Mouse (Mus musculus): ENCODE results near the gene Sult2b1. TPM values are rescaled to one million over a fixed set of nuclear protein-coding genes. Genes with fewer than 3 reads are reported as not detected.

Gene Sult2b1
- polyA plus RNA-seq, 1 experiment from 2014 or later, result 0.07 TPM

- no peak overlapping the region for H3K4me3 ChIP-seq (replicated peaks)
- ATAC-seq (ENCODE audit: insufficient read depth), result no peak
- H3K9me3 ChIP-seq (replicated peaks), result no peaks in the 10 kb centered on the region
- no peaks in the 10 kb centered on the region for H3K36me3 ChIP-seq (replicated peaks)
- no peak overlapping the region for H3K9ac ChIP-seq
- peaks cover 10% of the 10 kb centered on the region; the same call in 1 of the 2 replicates for H3K27me3 ChIP-seq
- WGBS (ENCODE audit: insufficient replicate concordance), result 36% methylated on average over 11 of the region's 11 CpGs
- no peak overlapping the region for H3K27ac ChIP-seq (replicated peaks)
- H3K4me2 ChIP-seq, result no peak overlapping the region
- no peaks in the 10 kb centered on the region for H3K4me1 ChIP-seq (replicated peaks)
Measured at GRCm38 (mm10) chr7:45689800-45690199, 94.7 kb downstream of the Sult2b1 start.

- H3K36me3 ChIP-seq (replicated peaks), result no peaks in the 10 kb centered on the region
- ATAC-seq (ENCODE audit: insufficient read depth), result no peak
- H3K4me1 ChIP-seq (replicated peaks), result no peaks in the 10 kb centered on the region
- H3K9me3 ChIP-seq (replicated peaks), result no peaks in the 10 kb centered on the region
- 50% methylated on average over 6 of the region's 6 CpGs for WGBS (ENCODE audit: insufficient replicate concordance)
- no peak overlapping the region for H3K4me3 ChIP-seq (replicated peaks)
- no peak overlapping the region for H3K4me2 ChIP-seq
- H3K27me3 ChIP-seq, result peaks cover 15% of the 10 kb centered on the region; the same call in 1 of the 2 replicates
- H3K27ac ChIP-seq (replicated peaks), result no peak overlapping the region
- no peak overlapping the region for H3K9ac ChIP-seq
Measured at GRCm38 (mm10) chr7:45689099-45689498, 95.4 kb downstream of the Sult2b1 start.

- H3K36me3 ChIP-seq (replicated peaks), result no peaks in the 10 kb centered on the region
- no peak overlapping the region for H3K4me2 ChIP-seq
- H3K27me3 ChIP-seq, result peaks cover 20% of the 10 kb centered on the region; the same call in 1 of the 2 replicates
- H3K4me3 ChIP-seq (replicated peaks), result no peak overlapping the region
- no peak overlapping the region for H3K9ac ChIP-seq
- H3K4me1 ChIP-seq (replicated peaks), result peaks cover 9% of the 10 kb centered on the region
- no peak overlapping the region for H3K27ac ChIP-seq (replicated peaks)
- 56% methylated on average over 3 of the region's 3 CpGs for WGBS (ENCODE audit: insufficient replicate concordance)
- no peak for ATAC-seq (ENCODE audit: insufficient read depth)
- H3K9me3 ChIP-seq (replicated peaks), result no peaks in the 10 kb centered on the region
Measured at GRCm38 (mm10) chr7:45686841-45687240, 97.6 kb downstream of the Sult2b1 start.

- Histone ChIP-seq H3K36me3 (replicated peaks) (no peaks in the 10 kb centered on the region), H3K27ac (replicated peaks) (no peak overlapping the region), H3K4me2 (no peak overlapping the region), H3K9me3 (replicated peaks) (no peaks in the 10 kb centered on the region), H3K4me1 (replicated peaks) (peaks cover 13% of the 10 kb centered on the region), H3K27me3 (peaks cover 19% of the 10 kb centered on the region; the same call in 1 of the 2 replicates), H3K9ac (no peak overlapping the region), H3K4me3 (replicated peaks) (no peak overlapping the region)
- no peak for ATAC-seq (ENCODE audit: insufficient read depth)
- WGBS (ENCODE audit: insufficient replicate concordance), result 56% methylated on average over 10 of the region's 10 CpGs
Measured at GRCm38 (mm10) chr7:45685811-45686210, 98.7 kb downstream of the Sult2b1 start.

GRCm38 (mm10) chr7:45683396-45684050, 100.9 kb downstream of the Sult2b1 start, which contains the start of gene Ntn5:
Gene Ntn5, plus strand, starts transcription at chr7:45684022.
- H3K4me3 ChIP-seq (replicated peaks), result no peak within 1 kb of the TSS
- ATAC-seq (ENCODE audit: insufficient read depth), result no peak
- no peaks in the 10 kb centered on the region for H3K9me3 ChIP-seq (replicated peaks)
- no peak within 1 kb of the TSS for H3K4me2 ChIP-seq
- peaks cover 10% of the 10 kb centered on the region; the same call in 1 of the 2 replicates for H3K27me3 ChIP-seq
- 60% methylated on average over 7 of the region's 7 CpGs for WGBS (ENCODE audit: insufficient replicate concordance)
- H3K4me1 ChIP-seq (replicated peaks), result peaks cover 13% of the 10 kb centered on the region
- H3K9ac ChIP-seq, result no peak within 1 kb of the TSS
- H3K27ac ChIP-seq (replicated peaks), result no peak within 1 kb of the TSS
- no peaks in the 10 kb centered on the region for H3K36me3 ChIP-seq (replicated peaks)

- Histone ChIP-seq H3K36me3 (replicated peaks) (no peaks in the 10 kb centered on the region), H3K27ac (replicated peaks) (no peak overlapping the region), H3K9ac (no peak overlapping the region), H3K27me3 (peaks cover 10% of the 10 kb centered on the region; the same call in 1 of the 2 replicates), H3K4me1 (replicated peaks) (peaks cover 13% of the 10 kb centered on the region), H3K9me3 (replicated peaks) (no peaks in the 10 kb centered on the region), H3K4me3 (replicated peaks) (no peak overlapping the region), H3K4me2 (peak overlapping the region; percentile 43; the same call in 1 of the 2 replicates)
- no peak for ATAC-seq (ENCODE audit: insufficient read depth)
- 24% methylated on average over 14 of the region's 14 CpGs for WGBS (ENCODE audit: insufficient replicate concordance)
Measured at GRCm38 (mm10) chr7:45682144-45683126, 102.0 kb downstream of the Sult2b1 start.

- 42% methylated on average over 8 of the region's 8 CpGs for WGBS (ENCODE audit: insufficient replicate concordance)
- Histone ChIP-seq H3K4me3 (replicated peaks) (no peak overlapping the region), H3K9ac (no peak overlapping the region), H3K27me3 (peaks cover 10% of the 10 kb centered on the region; the same call in 1 of the 2 replicates), H3K9me3 (replicated peaks) (no peaks in the 10 kb centered on the region), H3K36me3 (replicated peaks) (no peaks in the 10 kb centered on the region), H3K4me2 (no peak overlapping the region), H3K27ac (replicated peaks) (no peak overlapping the region), H3K4me1 (replicated peaks) (peaks cover 13% of the 10 kb centered on the region)
- no peak for ATAC-seq (ENCODE audit: insufficient read depth)
Measured at GRCm38 (mm10) chr7:45681046-45681736, 103.3 kb downstream of the Sult2b1 start.

Other genes starting within 250 kb of the Sult2b1 start
- 1.9 and 2.2 TPM in 2 replicates for gene Hsd17b14, start 229.8 kb downstream of the Sult2b1 start, polyA plus RNA-seq (2015; fragmentation: Nextera tagmentation; extraction: Ambion mirVana)
- 46.3 and 48.5 TPM in 2 replicates for gene Bcat2, start 214.5 kb downstream of the Sult2b1 start, polyA plus RNA-seq (2015; fragmentation: Nextera tagmentation; extraction: Ambion mirVana)
- not detected in 2 replicates for gene Fgf21, start 169.2 kb downstream of the Sult2b1 start, polyA plus RNA-seq (2015; fragmentation: Nextera tagmentation; extraction: Ambion mirVana)
- not detected in 2 replicates for gene Fut1, start 167.4 kb downstream of the Sult2b1 start, polyA plus RNA-seq (2015; fragmentation: Nextera tagmentation; extraction: Ambion mirVana)
- gene Izumo1, start 162.9 kb downstream of the Sult2b1 start, polyA plus RNA-seq (2015; fragmentation: Nextera tagmentation; extraction: Ambion mirVana), result 0.06 and 0.10 TPM in 2 replicates
- gene Rasip1, start 157.2 kb downstream of the Sult2b1 start, polyA plus RNA-seq (2015; fragmentation: Nextera tagmentation; extraction: Ambion mirVana), result 2.8 and 3.8 TPM in 2 replicates
- 0.91 and 1.2 TPM in 2 replicates for gene Mamstr, start 144.7 kb downstream of the Sult2b1 start, polyA plus RNA-seq (2015; fragmentation: Nextera tagmentation; extraction: Ambion mirVana)
- 0.06 TPM in 1 of 2 replicates, not detected in the other for gene Fut2, start 118.3 kb downstream of the Sult2b1 start, polyA plus RNA-seq (2015; fragmentation: Nextera tagmentation; extraction: Ambion mirVana)
- not detected in 2 replicates for gene Ntn5, start 100.6 kb downstream of the Sult2b1 start, polyA plus RNA-seq (2015; fragmentation: Nextera tagmentation; extraction: Ambion mirVana)
- gene Sec1, start 90.3 kb downstream of the Sult2b1 start, polyA plus RNA-seq (2015; fragmentation: Nextera tagmentation; extraction: Ambion mirVana), result 0.05 and 0.06 TPM in 2 replicates
- 0.26 and 0.44 TPM in 2 replicates for gene Car11, start 84.8 kb downstream of the Sult2b1 start, polyA plus RNA-seq (2015; fragmentation: Nextera tagmentation; extraction: Ambion mirVana)
- gene Dbp, start 79.6 kb downstream of the Sult2b1 start, polyA plus RNA-seq (2015; fragmentation: Nextera tagmentation; extraction: Ambion mirVana), result 0.46 and 0.85 TPM in 2 replicates
- gene Rpl18, start 69.2 kb downstream of the Sult2b1 start, polyA plus RNA-seq (2015; fragmentation: Nextera tagmentation; extraction: Ambion mirVana), result 533 and 542 TPM in 2 replicates
- gene Sphk2, start 66.7 kb downstream of the Sult2b1 start, polyA plus RNA-seq (2015; fragmentation: Nextera tagmentation; extraction: Ambion mirVana), result 10.4 and 13.3 TPM in 2 replicates
- gene Fam83e, start 63.5 kb downstream of the Sult2b1 start, polyA plus RNA-seq (2015; fragmentation: Nextera tagmentation; extraction: Ambion mirVana), result 0.30 and 0.33 TPM in 2 replicates
- gene Spaca4, start 58.9 kb downstream of the Sult2b1 start, polyA plus RNA-seq (2015; fragmentation: Nextera tagmentation; extraction: Ambion mirVana), result not detected in 2 replicates
- not detected in 2 replicates for gene Lmtk3, start 931 bp downstream of the Sult2b1 start, polyA plus RNA-seq (2015; fragmentation: Nextera tagmentation; extraction: Ambion mirVana)
- 30.4 and 30.9 TPM in 2 replicates for gene Cyth2, start 29.9 kb upstream of the Sult2b1 start, polyA plus RNA-seq (2015; fragmentation: Nextera tagmentation; extraction: Ambion mirVana)
- 0.06 and 0.12 TPM in 2 replicates for gene Kcnj14, start 40.1 kb upstream of the Sult2b1 start, polyA plus RNA-seq (2015; fragmentation: Nextera tagmentation; extraction: Ambion mirVana)
- gene Grwd1, start 46.3 kb upstream of the Sult2b1 start, polyA plus RNA-seq (2015; fragmentation: Nextera tagmentation; extraction: Ambion mirVana), result 24.7 and 25.3 TPM in 2 replicates
- gene Kdelr1, start 88.1 kb upstream of the Sult2b1 start, polyA plus RNA-seq (2015; fragmentation: Nextera tagmentation; extraction: Ambion mirVana), result 27.6 TPM in 2 replicates
- gene Grin2d, start 93.7 kb upstream of the Sult2b1 start, polyA plus RNA-seq (2015; fragmentation: Nextera tagmentation; extraction: Ambion mirVana), result 0.05 TPM in 2 replicates
- 0.94 and 1.3 TPM in 2 replicates for gene Syngr4, start 112.0 kb upstream of the Sult2b1 start, polyA plus RNA-seq (2015; fragmentation: Nextera tagmentation; extraction: Ambion mirVana)
- 3.6 and 4.0 TPM in 2 replicates for gene Tmem143, start 112.3 kb upstream of the Sult2b1 start, polyA plus RNA-seq (2015; fragmentation: Nextera tagmentation; extraction: Ambion mirVana)
- 59.9 and 65.0 TPM in 2 replicates for gene Emp3, start 136.7 kb upstream of the Sult2b1 start, polyA plus RNA-seq (2015; fragmentation: Nextera tagmentation; extraction: Ambion mirVana)
- 0.91 and 1.2 TPM in 2 replicates for gene Ccdc114, start 139.4 kb upstream of the Sult2b1 start, polyA plus RNA-seq (2015; fragmentation: Nextera tagmentation; extraction: Ambion mirVana)
- 11.4 and 16.7 TPM in 2 replicates for gene Abcc6, start 245.6 kb upstream of the Sult2b1 start, polyA plus RNA-seq (2015; fragmentation: Nextera tagmentation; extraction: Ambion mirVana)
- gene Nomo1, start 249.0 kb upstream of the Sult2b1 start, polyA plus RNA-seq (2015; fragmentation: Nextera tagmentation; extraction: Ambion mirVana), result 22.5 and 24.0 TPM in 2 replicates

Measured in liver, embryonic 15.5 days (tissue).